Mouse (Mus musculus): ENCODE data around the gene Tbc1d24.

Tbc1d24 gene

GRCm38 (mm10) chr17:24209043-24209915 lies 3.9 kb upstream of the Tbc1d24 start, which contains the start of gene Ntn3:
TSS of gene Ntn3 (minus strand) at chr17:24209531.
- DNase-seq, result peak; percentile 91

GRCm38 (mm10) chr17:24208641-24209042 lies 3.3 kb upstream of the Tbc1d24 start:
- DNase-seq, result peak; percentile 64

- no peak for DNase-seq
Measured at GRCm38 (mm10) chr17:24207768-24208640, 2.6 kb upstream of the Tbc1d24 start.

- peak; percentile 78 for DNase-seq
Measured at GRCm38 (mm10) chr17:24206451-24207351, 1.3 kb upstream of the Tbc1d24 start.

- DNase-seq, result no peak
Measured at GRCm38 (mm10) chr17:24205908-24206361, 573 bp upstream of the Tbc1d24 start.

- no peak for DNase-seq
Measured at GRCm38 (mm10) chr17:24204846-24205245, 516 bp downstream of the Tbc1d24 start.

- no peak for DNase-seq
Measured at GRCm38 (mm10) chr17:24203611-24204534, 1.5 kb downstream of the Tbc1d24 start.

GRCm38 (mm10) chr17:24203068-24203467 lies 2.3 kb downstream of the Tbc1d24 start:
- DNase-seq, result no peak

- DNase-seq, result no peak
Measured at GRCm38 (mm10) chr17:24201092-24201491, 4.3 kb downstream of the Tbc1d24 start.

GRCm38 (mm10) chr17:24199741-24200140 lies 5.6 kb downstream of the Tbc1d24 start:
- DNase-seq, result no peak

GRCm38 (mm10) chr17:24199252-24199651 lies 6.1 kb downstream of the Tbc1d24 start:
- no peak for DNase-seq

- DNase-seq, result no peak
Measured at GRCm38 (mm10) chr17:24197032-24197824, 8.1 kb downstream of the Tbc1d24 start.

- DNase-seq, result no peak
Measured at GRCm38 (mm10) chr17:24195349-24195748, 10.0 kb downstream of the Tbc1d24 start.

GRCm38 (mm10) chr17:24193769-24194168 lies 11.6 kb downstream of the Tbc1d24 start:
- no peak for DNase-seq

GRCm38 (mm10) chr17:24193268-24193667 lies 12.1 kb downstream of the Tbc1d24 start:
- DNase-seq, result no peak

GRCm38 (mm10) chr17:24192848-24193247 lies 12.5 kb downstream of the Tbc1d24 start:
- no peak for DNase-seq

GRCm38 (mm10) chr17:24191481-24191880 lies 13.9 kb downstream of the Tbc1d24 start:
- no peak for DNase-seq

GRCm38 (mm10) chr17:24190934-24191333 lies 14.4 kb downstream of the Tbc1d24 start:
- no peak for DNase-seq

- DNase-seq, result no peak
Measured at GRCm38 (mm10) chr17:24174259-24174658, 31.1 kb downstream of the Tbc1d24 start.

GRCm38 (mm10) chr17:24173423-24173822 lies 31.9 kb downstream of the Tbc1d24 start:
- DNase-seq, result peak; percentile 81

Measured in embryo, embryonic 11 days (tissue).